Mouse (Mus musculus): ENCODE measurements at regions not wholly inside any gene's neighbourhood (a gene's known extent, or its start where the extent isn't known, plus 50 kb on each side); places are given as distances from the start of the nearest gene placed in this dataset.
"Not testable (repeated sequence)": the region's sequence is repeated elsewhere in the genome, so short reads cannot be mapped to it uniquely, and the experiment has no call there.

DNA sequence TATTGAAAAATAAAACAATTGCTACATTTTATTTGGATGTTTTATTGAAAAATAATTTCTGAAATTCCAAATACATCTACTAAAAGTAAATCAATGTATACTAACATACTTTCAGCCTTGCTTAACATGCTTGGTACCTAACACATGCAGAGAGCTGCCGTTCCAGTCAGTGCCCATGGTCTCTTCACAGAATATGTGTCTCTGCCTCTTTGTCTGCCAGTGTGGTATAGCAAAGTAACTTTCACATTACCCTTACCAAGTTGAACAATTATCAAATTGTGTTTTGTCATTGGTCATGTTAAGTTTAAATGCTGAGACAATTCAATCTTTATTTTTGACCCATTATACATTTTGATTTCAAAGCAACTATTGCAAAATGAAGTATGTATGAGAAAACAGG is 1159.2 kb upstream of the Foxg1 start:
- DNase-seq (ENCODE audit: low spot score in 2 of 2) = no peak

DNA sequence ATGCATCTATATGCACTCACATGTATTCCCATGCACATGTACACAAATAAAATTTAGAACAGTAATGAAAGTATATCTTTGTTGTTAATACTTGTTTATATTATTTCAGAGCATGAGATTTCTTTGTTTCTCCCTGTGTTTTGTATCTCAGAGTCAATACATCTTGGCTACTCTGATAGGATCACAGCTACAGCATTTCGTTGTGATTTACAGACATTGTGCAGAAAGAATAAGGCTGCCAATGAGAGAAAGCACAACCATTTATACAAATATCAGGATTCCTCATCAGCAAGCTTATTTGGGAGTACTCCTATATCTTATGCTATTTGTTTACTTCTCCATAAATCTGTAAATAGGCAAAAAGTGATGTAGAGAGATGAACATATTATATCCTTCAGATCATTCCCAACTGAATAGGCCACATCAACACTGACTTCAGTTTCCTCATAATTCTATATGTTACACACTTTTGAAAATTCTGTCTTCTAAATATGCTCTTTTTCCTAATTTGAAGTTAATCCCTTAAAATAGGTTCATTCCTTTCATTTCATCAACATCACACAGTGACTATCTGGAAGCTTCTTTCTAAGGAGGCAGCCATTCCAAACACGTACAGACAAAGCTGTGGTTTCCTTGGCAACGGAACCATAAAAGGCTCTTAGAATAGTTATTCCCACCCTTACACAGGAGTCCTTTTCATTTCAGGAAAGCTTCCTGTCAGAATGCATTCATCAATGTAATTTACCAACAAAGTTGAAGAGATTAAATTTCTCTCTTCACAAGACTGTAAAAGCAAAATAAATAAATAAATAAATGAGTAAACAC is 1160.3 kb upstream of the Foxg1 start:
- DNase-seq (ENCODE audit: low spot score in 2 of 2) = peak; percentile 23 to 34

DNA sequence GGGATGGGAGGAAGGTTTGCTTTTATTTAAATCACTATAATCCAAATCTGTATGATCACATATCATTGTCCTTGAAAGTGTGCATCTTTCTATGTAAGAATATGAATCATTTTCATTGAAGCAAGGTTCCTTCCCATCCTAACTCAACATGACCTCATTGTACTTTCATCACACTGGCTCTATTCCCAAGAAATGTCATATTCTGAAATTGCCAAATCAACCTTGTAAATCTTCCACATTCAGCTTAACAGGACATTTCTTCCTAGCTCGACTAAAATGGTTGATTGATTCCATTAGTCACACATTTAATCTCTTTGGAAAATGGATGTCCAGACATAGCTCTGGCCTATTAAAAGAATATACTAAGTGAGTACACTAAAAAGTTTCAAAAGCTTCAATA is 1200.6 kb upstream of the Foxg1 start:
- no peak for DNase-seq (ENCODE audit: low spot score in 2 of 2)

DNA sequence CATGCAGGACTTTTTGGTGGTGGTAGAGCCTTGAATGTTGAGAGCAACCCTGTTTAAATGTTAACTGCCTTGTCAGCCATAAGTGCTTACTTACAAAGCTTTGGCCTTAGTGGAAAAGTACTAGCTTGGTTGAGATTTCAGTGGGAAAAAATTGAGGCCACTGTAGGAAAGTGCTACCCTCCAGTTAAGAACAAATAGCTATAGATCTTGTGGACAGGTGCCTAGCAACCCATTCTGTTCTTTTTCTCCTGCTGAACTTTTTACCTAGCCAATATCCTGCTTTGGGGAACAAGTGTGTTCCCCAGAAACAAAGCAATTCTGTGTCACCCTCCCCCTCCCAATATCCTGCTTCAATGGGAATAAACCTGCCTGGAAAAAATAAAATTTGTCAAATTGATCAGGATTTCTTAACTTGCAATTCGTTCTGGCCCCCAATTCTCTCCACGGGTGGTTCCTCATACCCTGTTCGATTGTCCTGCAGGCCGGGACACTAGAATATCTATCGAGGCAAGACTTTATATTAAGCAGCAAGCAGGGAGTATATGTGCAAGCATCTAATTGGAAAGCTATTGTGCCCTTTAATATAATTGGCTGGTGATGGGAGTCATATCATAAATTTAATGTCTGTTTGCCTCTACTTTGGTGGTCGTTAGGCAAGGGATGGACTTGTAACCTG is 1208.4 kb upstream of the Foxg1 start:
- no peak for DNase-seq (ENCODE audit: low spot score in 2 of 2)

DNA sequence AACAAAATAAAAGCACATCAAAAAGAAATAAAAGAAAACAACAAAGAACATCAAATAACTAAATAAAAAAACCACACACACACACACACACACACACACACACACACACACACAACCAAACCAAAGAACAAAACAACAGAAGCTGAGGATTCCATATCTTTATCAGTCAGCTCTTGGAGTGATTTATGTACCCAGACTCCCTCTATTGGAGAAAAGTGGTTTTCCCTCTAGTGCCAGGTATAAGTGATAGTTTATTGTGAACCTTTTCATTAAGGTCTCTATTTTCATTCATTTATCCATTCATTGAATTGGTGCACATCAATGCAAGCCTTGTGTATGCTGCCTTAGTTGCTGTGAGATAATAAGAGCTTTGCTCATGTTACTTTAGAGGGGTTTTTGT is 1236.3 kb upstream of the Foxg1 start:
- no peak for DNase-seq (ENCODE audit: low spot score in 2 of 2)

DNA sequence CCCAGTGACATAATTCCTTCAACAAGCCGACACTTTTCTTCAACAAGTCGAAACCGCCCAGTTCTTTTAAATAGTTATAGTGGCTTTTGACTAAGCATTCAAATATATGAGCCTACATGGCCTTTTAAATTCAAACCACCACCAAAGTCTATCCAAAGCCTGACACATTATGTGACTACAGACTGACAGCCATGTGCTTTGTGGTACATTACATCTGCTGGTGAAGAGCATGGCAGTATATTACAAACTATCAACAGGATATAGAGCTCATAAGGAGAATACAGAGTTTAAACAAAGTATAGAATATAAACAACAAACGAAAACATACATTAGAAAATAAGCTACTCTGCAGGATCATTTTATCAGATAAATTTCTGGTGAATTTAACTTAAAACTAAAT is 1259.5 kb upstream of the Foxg1 start:
- no peak for DNase-seq (ENCODE audit: low spot score in 2 of 2)

DNA sequence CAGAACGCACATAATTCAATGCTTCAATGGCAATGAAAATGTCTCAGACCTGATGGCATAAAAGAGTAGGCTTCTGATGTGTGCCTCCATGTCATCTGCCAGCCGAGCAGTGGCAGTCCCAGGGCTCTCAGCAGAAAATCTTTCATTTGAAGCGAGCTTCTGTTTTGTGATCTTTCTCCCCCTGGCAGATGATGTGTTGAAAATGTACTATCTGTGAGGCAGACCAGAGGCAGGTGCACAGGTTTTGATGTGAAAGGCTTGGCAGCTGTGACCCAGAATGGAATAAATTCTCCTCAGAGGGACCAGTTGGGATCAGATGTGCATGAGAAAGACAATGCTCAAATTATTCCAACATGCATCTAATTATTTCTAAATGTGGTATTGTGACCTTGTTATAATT is 1281.0 kb upstream of the Nova1 start:
- DNase-seq (ENCODE audit: low spot score in 2 of 2) = no peak

DNA sequence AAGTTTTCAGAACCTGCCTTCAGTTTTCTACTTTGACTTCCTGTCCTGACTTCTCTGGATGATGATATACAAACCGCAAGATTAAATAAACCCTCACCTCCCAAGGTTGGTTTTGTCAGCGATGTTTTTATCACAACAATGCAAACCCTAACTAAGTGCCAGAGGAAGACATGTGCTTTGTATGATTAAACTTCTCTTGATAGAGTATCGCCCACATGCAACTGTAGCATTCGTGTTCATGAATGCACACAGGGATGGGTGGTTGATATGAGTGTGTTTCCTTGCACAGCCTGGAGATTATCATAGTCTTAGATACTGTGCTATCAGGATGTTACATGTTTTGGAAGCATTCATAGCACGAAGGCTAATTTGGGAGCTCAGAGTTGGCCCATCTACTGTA is 1268.3 kb upstream of the Nova1 start:
- DNase-seq (ENCODE audit: low spot score in 2 of 2) = no peak

DNA sequence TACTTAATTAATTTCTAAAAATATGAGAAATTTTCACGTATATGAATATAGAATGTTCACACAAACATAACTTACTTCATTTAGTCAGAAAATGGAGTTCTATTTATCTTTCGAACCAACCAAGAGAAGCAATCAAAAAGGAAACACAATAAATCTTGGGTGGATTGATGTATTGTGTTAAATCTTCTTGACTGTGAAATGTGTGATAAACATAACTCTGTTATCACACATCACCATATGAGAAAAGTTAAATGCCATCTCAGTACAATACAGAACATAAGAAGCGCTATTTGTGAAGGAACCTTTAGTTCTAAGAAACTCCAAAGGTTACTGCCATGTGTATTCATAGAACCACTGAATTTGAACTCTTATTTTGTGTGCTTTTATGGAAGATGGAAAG is 1264.6 kb upstream of the Nova1 start:
- no peak for DNase-seq (ENCODE audit: low spot score in 2 of 2)

DNA sequence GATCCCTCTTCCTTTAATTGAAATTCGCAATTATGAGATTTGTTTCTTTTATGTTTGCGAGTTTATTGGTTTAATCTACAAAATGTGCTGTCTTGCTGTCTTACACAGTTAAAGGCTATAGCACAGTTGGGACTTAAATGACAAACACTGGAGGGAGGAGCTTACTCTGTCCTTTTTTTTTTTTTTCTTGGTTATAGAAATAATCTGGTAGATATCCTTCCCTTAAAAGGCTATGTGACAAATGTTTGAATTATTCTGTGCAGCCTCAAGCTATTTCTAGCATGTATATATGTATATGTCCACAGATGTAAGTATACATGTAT is 1243.9 kb upstream of the Nova1 start:
- DNase-seq (ENCODE audit: low spot score in 2 of 2) = no peak

DNA sequence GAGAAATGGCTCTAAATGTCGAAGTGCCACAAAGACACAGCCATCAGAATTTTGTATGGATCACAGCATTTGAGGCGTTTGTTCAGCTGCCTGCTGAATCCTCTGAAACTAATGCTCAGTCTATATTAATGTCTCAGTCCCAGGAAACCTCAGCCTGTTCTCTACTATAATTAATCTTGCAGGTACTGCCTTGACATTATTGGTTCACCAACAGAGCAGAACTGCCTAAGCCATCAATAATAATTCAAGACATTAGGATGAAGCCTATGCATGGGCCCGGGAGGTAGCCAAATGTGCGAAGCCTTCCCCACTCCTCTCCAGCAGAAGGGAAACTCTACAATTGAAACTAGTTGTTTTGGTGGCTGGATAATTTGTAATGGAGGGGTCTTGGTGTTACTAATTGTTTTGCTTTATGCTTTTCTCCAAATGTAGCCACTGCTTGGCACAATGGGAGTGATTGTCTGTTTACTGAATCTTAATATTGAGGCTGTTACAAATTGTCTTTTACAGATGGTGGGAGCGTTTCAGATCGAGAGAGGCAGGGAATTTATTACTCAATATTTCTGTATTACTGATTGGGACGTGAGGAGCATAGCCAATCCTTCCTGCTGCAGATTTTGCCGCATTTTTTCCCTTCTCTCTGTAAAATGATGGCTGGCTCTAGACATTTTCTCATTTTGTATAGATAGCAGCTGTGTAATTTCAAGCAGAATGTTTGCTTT is 1243.3 kb upstream of the Nova1 start:
- no peak for DNase-seq (ENCODE audit: low spot score in 2 of 2)

DNA sequence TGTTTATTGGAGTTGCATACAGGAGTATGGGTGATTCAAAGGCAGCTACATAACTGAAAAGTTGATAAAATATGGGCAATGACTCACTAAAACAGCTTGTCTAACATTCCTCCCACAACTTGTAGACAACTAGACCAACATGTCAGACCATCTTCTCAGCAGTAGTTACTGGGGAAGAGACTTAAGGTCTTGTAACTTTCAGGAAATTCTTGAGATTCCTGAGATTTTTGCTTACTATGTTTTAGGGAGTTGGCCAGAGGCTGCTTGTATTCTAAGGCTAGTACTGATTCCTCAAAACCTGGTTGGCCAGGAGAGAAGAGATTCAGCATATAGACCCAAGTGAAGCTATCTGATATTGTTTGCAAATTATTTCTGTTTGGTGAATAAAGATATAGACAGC is 1201.7 kb upstream of the Nova1 start:
- DNase-seq (ENCODE audit: low spot score in 2 of 2) = no peak

DNA sequence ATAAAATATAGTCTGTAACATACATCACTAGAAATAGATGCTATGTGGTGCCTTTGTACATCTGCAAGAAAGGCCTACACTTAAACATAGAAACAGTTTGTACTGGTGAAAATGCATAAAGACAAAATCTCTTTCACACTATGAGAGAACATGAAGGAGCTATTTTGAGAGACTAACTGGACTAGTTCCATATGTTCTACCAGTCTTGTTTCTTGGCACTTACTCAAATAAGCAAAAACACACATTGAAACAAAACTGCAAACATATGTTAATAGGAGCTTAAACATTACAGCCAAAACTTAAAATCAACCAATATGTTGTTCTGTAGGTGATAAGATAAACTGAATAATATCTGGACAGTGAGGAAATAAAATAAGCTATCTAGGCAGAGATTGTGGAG is 1157.1 kb upstream of the Nova1 start:
- DNase-seq (ENCODE audit: low spot score in 2 of 2) = peak in 1 of 2 experiments; percentile 3

DNA sequence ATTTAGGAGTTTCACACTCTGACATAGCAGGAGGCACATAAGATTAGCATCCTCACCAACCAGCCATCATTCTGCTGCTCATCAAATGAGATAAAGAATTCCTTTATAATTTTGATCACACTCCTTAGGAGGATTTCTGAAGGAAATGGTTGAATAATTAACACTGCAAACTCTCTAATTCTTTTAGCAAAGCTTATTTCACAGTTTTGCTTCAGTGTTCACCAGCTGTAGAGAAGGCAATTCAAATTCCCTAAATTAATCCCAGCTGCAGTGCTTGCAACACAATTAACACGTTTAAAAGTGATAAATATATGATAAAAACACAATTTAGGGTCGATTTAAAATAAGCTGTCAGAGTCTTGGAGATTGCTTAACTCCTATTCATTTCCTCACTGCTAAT is 1150.9 kb upstream of the Nova1 start:
- no peak for DNase-seq (ENCODE audit: low spot score in 2 of 2)

DNA sequence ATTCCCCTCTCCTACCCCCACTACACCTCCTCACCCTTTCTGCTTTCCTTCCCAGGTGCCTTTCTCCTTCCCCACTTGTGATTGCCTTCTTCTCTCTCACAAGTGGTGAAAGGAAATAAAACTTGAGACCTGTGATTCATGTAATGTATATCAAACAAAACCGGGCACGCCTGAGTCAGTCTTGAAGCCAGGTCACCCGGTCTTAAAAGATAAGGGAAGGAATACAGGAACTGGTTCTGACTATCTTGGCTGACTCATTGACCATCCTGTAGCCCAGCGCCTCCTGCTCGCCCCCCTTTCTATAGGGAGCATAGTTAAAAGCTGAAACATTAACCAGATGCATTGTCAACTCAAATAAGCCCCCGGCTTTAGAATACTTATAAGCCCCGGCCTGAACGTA is 1135.6 kb upstream of the Nova1 start:
- no peak for DNase-seq (ENCODE audit: low spot score in 2 of 2)

DNA sequence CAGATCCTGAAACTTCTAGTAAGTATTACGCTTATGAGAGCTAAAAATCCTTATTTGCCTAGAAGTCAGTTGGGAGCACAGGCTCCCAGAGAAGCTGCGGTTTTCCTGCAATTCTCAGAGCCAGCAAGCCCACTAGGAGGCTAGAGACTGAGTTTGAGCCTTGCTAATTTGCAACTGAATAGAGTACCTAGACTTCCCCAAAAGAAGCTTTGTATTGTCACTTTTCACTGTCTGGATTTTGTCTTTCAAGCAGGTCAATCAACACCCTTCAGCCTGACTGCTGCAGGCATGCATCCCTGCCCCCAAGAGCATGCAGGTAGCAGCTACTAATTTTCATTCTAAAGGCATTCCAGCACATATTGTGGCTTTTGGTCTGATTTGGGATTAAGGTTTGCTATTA is 1120.8 kb upstream of the Nova1 start:
- not testable (repeated sequence) for DNase-seq (ENCODE audit: low spot score in 2 of 2)

DNA sequence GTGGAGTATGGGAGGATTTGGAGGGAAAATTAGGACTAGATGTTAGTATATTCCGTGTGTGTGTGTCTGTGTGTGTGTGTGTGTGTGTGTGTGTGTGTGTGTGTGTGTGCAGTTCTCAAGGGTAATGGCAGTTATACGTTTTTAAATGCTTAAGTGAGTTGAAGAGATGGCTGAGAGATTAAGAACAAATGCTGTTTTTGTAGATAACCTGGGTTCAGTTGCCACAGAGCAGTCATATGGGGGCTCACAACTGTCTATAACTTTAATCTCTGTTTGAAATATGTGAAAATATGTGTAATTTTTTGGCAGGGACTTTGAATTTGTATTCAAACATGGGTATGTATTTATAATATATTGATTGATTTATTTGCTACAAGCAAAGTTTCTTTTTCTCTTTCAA is 1108.3 kb upstream of the Nova1 start:
- DNase-seq (ENCODE audit: low spot score in 2 of 2) = no peak
